Mouse (Mus musculus): ENCODE results near the gene Ptprd. TPM values are rescaled to one million over a fixed set of nuclear protein-coding genes. Genes with fewer than 3 reads are reported as not detected.

Ptprd gene
- polyA plus RNA-seq, 1 experiment from 2014 or later = 57.1 TPM

DNA sequence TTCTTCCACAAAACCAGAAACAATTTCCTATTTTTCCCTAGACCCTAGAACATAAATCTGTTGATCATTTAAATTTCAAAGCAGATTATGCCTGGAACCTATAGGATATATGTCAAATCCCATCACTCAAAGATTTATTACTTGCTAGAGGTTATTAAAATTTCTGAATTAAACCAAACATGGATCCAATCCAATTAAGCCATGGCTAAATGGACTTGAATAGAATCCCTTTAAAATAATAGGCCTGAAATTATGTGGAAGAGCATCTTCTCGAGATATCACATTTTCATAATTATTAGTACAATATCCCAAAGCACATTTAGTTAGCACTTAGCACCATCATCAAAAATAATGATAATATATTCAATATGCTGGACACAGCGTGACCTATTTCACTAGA, 1792.1 kb downstream of the Ptprd start:
- 80% methylated on average over 2 of the region's 2 CpGs for WGBS
- H3K36me3 ChIP-seq = no peaks in the 10 kb centered on the region
- no peaks in the 10 kb centered on the region for H3K27me3 ChIP-seq
- no peak overlapping the region for H3K9ac ChIP-seq
- no peak overlapping the region for H3K4me3 ChIP-seq
- H3K4me2 ChIP-seq (replicated peaks) = no peak overlapping the region
- no peak for ATAC-seq (ENCODE audit: low FRiP score)
- H3K27ac ChIP-seq = no peak overlapping the region
- H3K4me1 ChIP-seq = no peaks in the 10 kb centered on the region
- H3K9me3 ChIP-seq (replicated peaks) = no peaks in the 10 kb centered on the region

DNA sequence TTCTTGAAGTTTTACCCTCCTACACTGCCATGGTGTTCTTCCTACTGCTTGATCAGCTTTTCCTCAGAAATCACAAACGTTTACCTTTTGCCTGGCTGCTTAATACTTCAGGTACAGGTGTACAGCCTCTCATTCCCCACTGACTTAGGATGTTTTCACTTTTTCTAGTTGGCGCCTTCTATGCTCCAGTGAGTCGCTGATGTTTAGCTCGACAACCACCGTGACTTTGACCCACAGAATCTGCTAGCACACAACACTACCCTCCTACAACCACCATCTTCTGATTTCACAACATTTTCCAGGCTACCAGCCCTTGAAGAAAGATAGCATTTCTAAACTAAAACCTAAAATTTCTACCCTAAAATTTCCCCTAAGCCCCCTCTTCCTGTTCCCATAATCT, 1794.1 kb downstream of the Ptprd start:
- Histone ChIP-seq H3K27ac (no peak overlapping the region), H3K9me3 (replicated peaks) (no peaks in the 10 kb centered on the region)
- ATAC-seq (ENCODE audit: low FRiP score) = no peak

DNA sequence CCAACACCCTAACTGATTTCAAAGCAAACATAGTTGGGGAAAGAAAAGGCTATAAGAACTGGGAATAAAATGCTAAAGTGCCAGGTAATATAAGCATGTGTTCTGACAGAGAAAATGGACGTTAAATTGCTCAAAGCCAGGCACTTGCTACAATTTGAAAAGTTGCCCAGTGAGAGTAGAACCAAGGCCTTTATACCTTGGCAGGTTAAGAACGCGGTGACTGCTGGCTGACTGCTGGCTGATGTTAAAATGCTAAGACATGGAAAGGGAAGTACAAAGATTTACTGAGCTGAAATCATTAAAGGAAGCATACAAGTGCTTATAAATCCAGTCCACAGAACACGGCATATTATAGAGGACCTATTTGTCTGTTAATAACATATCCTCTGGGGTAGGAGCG, 1796.1 kb downstream of the Ptprd start:
- Histone ChIP-seq H3K27me3 (no peaks in the 10 kb centered on the region), H3K9me3 (replicated peaks) (no peaks in the 10 kb centered on the region), H3K36me3 (no peaks in the 10 kb centered on the region), H3K4me1 (no peaks in the 10 kb centered on the region), H3K27ac (no peak overlapping the region), H3K4me3 (no peak overlapping the region), H3K9ac (no peak overlapping the region), H3K4me2 (replicated peaks) (no peak overlapping the region)
- no peak for ATAC-seq (ENCODE audit: low FRiP score)
- WGBS = 87% methylated on average over 5 of the region's 5 CpGs

More for the DNA sequence above, 1794.1 kb downstream of the Ptprd start:
- no peaks in the 10 kb centered on the region for H3K36me3 ChIP-seq
- no peaks in the 10 kb centered on the region for H3K4me1 ChIP-seq
- H3K27me3 ChIP-seq = no peaks in the 10 kb centered on the region
- H3K4me2 ChIP-seq (replicated peaks) = no peak overlapping the region
- 93% methylated on average over 5 of the region's 5 CpGs for WGBS
- H3K9ac ChIP-seq = no peak overlapping the region
- no peak overlapping the region for H3K4me3 ChIP-seq

DNA sequence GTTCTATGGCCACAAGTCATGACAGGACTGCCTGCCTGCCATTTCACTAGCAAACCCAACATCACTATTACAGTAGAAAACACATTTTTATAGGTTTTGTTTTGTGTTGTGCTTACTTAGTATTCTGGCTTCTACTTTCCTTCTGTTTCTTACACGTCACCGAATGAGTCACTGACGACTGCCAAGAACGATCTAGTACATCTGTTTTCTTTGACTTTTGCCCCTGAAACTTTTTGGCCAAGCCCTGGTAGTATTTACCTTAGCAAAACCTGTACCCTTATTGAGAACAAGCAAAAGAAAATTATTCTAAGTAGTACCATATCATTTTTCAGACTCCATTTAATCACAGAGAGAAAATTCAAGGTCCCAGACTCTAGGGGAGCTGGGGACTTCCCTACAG, 1797.2 kb downstream of the Ptprd start:
- no peaks in the 10 kb centered on the region for H3K9me3 ChIP-seq (replicated peaks)
- no peak overlapping the region for H3K4me3 ChIP-seq
- H3K9ac ChIP-seq = no peak overlapping the region
- H3K27ac ChIP-seq = no peak overlapping the region
- no peaks in the 10 kb centered on the region for H3K27me3 ChIP-seq
- H3K36me3 ChIP-seq = no peaks in the 10 kb centered on the region
- no peak overlapping the region for H3K4me2 ChIP-seq (replicated peaks)
- no peak for ATAC-seq (ENCODE audit: low FRiP score)
- no peaks in the 10 kb centered on the region for H3K4me1 ChIP-seq
- WGBS = 81% methylated on average over 4 of the region's 4 CpGs

DNA sequence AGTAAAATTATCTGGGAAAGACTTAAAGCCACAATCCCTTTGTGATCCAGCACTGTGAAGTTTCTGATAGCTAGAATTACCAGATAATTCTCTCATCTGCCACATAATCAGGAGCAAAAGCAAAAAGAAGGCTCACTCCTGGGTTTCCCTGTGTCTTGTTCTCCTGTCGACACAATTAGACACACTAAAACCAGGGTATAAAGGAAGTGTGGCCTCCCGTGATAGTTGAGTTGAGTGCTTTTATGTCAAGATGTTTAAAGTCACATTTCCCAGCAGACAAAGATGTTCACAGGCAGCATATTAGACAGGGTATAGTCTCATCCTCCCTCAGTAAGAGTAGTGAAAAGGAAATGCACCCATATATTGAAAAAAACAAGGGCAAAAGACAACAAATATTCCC, 1801.7 kb downstream of the Ptprd start:
- H3K27ac ChIP-seq = no peak overlapping the region
- no peak overlapping the region for H3K4me2 ChIP-seq (replicated peaks)
- H3K27me3 ChIP-seq = no peaks in the 10 kb centered on the region
- peaks cover 10% of the 10 kb centered on the region for H3K4me1 ChIP-seq
- H3K4me3 ChIP-seq = no peak overlapping the region
- no peak for ATAC-seq (ENCODE audit: low FRiP score)
- no peaks in the 10 kb centered on the region for H3K36me3 ChIP-seq
- 23% methylated on average over 2 of the region's 2 CpGs for WGBS
- no peaks in the 10 kb centered on the region for H3K9me3 ChIP-seq (replicated peaks)
- no peak overlapping the region for H3K9ac ChIP-seq

DNA sequence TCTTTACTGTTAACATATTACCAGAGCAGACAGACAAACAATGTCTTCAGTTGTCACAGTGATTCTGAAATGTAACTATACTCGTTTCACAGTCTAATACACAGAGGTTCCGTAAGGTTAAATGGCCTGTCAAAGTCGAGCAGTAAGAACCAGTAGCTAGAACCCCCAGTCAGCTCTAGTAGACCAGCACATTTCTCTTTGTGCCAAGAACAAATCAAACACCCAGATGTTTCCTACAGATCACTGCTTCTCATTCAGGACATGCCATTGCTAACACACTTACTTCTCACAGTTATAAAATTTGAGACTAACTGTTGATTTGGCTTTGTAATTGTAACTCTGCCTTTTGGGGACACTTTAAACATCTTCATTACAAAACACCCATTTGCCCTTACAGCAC, 1802.6 kb downstream of the Ptprd start:
- no peak overlapping the region for H3K4me2 ChIP-seq (replicated peaks)
- H3K4me1 ChIP-seq = peaks cover 10% of the 10 kb centered on the region
- H3K9ac ChIP-seq = no peak overlapping the region
- no peak overlapping the region for H3K4me3 ChIP-seq
- no peaks in the 10 kb centered on the region for H3K36me3 ChIP-seq
- H3K9me3 ChIP-seq (replicated peaks) = no peaks in the 10 kb centered on the region
- H3K27ac ChIP-seq = no peak overlapping the region
- ATAC-seq (ENCODE audit: low FRiP score) = no peak
- no peaks in the 10 kb centered on the region for H3K27me3 ChIP-seq
- 43% methylated on average over 3 of the region's 3 CpGs for WGBS

DNA sequence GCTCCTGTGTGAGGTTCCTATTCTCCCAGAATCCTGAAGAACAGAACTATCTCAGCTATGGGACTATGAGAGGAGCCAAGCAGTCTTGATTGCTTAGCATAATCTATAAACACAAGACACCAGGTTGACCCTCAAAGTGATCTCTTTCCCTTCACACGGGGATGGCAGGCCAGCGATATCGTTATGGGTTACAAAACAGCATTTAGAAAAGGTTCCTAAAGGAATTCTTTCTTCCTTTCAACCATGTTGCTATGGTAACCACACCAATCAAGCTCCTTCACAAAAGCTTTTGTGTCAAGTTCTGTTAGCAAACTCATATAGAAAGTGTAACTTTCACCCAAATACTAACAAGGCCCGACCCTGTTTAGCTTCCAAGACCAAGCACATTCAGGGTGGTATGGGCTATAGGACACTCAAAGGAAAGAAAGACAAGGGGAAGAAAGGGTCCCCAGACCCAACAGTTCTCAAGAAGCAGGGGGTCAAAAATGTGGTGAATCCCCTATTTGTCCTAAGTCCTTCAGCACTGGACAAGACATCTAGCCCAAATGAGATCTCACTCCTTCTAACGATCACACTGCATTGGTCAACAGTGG, 1805.8 kb downstream of the Ptprd start:
- Histone ChIP-seq H3K27me3 (no peaks in the 10 kb centered on the region), H3K4me1 (peaks cover 10% of the 10 kb centered on the region), H3K9me3 (replicated peaks) (no peaks in the 10 kb centered on the region), H3K36me3 (no peaks in the 10 kb centered on the region), H3K27ac (no peak overlapping the region), H3K4me3 (no peak overlapping the region), H3K4me2 (replicated peaks) (no peak overlapping the region), H3K9ac (no peak overlapping the region)
- peak; percentile 52; the same call in 1 of the 2 replicates for ATAC-seq (ENCODE audit: low FRiP score)
- 26% methylated on average over 5 of the region's 5 CpGs for WGBS

DNA sequence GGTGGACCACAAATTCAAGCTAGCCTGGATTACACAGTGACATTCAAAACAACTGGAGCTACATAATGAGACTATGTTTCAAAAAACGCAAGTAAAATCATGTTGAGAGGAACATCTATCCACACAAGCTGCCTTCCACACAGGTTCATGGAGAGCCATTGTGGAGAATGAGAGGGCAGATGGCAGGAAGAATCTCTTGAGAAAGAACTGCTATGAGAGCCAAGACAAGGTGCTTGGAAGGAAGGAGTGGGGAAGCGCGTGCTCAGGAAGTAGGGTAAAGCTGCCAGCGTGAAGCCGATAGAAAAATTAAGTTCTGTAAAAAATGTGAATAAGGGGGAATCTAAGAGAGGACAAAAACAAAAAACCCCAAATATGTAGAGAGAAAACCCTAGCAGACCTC, 1808.5 kb downstream of the Ptprd start:
- H3K4me1 ChIP-seq = peaks cover 10% of the 10 kb centered on the region
- no peak overlapping the region for H3K4me3 ChIP-seq
- no peak for ATAC-seq (ENCODE audit: low FRiP score)
- WGBS = 96% methylated on average over 5 of the region's 5 CpGs
- H3K27me3 ChIP-seq = no peaks in the 10 kb centered on the region
- H3K9me3 ChIP-seq (replicated peaks) = no peaks in the 10 kb centered on the region
- H3K27ac ChIP-seq = no peak overlapping the region
- no peak overlapping the region for H3K4me2 ChIP-seq (replicated peaks)
- H3K9ac ChIP-seq = no peak overlapping the region
- H3K36me3 ChIP-seq = no peaks in the 10 kb centered on the region

DNA sequence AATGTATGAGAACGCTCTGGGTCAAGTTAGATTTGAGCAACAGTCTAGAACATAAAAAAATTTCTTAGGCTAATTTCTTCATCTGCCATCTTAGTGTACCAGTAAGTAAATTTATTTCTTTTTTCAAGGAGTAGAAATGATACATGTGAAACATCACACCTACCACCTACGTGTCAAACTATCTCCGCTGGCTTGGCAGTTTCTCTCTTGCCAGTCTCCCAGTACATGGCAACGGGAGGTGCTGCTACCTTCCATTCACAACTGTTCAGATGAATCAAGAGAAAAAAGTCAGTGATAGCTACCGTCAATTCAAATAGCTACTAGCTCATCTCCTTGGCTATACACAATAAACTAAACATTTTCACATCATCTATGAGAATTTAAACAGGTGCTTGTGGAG, 1823.9 kb downstream of the Ptprd start:
- WGBS = 90% methylated on average over 5 of the region's 5 CpGs
- no peaks in the 10 kb centered on the region for H3K9me3 ChIP-seq (replicated peaks)
- H3K27me3 ChIP-seq = no peaks in the 10 kb centered on the region
- no peak overlapping the region for H3K4me2 ChIP-seq (replicated peaks)
- H3K27ac ChIP-seq = no peak overlapping the region
- H3K4me1 ChIP-seq = no peaks in the 10 kb centered on the region
- no peak overlapping the region for H3K9ac ChIP-seq
- no peaks in the 10 kb centered on the region for H3K36me3 ChIP-seq
- no peak for ATAC-seq (ENCODE audit: low FRiP score)
- no peak overlapping the region for H3K4me3 ChIP-seq

DNA sequence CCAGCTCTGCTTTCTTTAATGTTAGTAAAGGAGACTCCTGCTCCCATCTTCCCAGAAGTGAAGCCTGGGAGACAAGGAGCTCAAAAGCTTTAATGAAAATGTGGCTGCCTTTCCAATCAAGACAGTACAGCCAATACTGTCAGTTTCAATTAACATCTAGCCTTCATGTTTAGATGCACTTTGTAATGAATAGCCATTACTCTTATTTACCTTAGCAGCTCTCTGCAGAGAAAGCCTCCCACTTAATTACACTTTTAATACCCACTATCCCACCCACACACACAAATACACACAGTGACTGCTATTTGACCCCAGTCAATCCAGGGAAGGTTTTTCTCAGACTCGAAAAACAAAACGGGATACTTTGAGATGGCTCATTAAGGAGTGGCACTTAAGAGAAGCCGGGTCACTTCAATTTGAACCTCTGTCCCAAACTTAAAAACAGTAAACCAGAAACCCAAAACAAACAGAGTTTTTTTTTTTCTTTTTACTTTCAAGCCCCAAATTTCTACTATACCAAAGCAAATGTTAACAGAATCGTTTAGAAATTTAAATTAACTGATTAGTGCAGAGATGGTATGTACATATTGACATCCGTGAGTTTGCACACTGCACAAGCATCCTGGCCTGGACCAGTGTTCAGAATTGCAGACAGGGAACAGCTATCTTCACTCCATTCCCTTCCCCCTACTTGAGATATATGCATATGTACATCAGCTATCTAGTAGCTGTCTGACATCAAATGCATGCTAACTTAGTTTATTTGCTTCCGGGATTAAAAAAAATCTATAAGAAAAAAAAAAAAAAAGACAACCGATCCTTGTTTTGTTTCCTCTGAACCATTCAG, 1824.6 kb downstream of the Ptprd start:
- Histone ChIP-seq H3K4me1 (no peaks in the 10 kb centered on the region), H3K9me3 (replicated peaks) (no peaks in the 10 kb centered on the region), H3K4me3 (no peak overlapping the region), H3K36me3 (no peaks in the 10 kb centered on the region), H3K4me2 (replicated peaks) (no peak overlapping the region), H3K27me3 (no peaks in the 10 kb centered on the region), H3K9ac (no peak overlapping the region), H3K27ac (no peak overlapping the region)
- WGBS = 69% methylated on average over 7 of the region's 7 CpGs
- ATAC-seq (ENCODE audit: low FRiP score) = no peak

DNA sequence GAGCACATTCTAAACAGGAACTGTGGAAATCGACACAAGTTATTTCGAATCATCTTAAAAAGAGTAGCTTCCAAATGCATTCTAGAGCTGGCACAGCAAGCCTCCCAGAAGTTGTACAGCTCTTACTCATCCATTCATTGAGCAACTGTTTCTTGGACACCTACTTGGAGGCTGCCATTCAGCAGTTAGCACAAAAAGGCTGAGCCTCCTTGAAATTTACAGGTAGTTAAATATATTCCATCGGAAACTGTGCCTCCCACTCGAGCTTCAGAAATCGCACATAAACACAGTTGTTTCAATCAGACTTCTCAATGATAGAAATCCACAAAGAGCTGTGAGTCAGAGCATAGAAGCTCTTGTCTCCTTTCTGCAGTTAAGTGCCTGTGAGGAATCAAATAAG, 1825.9 kb downstream of the Ptprd start:
- WGBS = 92% methylated on average over 5 of the region's 5 CpGs
- Histone ChIP-seq H3K27ac (no peak overlapping the region), H3K4me2 (replicated peaks) (no peak overlapping the region)

DNA sequence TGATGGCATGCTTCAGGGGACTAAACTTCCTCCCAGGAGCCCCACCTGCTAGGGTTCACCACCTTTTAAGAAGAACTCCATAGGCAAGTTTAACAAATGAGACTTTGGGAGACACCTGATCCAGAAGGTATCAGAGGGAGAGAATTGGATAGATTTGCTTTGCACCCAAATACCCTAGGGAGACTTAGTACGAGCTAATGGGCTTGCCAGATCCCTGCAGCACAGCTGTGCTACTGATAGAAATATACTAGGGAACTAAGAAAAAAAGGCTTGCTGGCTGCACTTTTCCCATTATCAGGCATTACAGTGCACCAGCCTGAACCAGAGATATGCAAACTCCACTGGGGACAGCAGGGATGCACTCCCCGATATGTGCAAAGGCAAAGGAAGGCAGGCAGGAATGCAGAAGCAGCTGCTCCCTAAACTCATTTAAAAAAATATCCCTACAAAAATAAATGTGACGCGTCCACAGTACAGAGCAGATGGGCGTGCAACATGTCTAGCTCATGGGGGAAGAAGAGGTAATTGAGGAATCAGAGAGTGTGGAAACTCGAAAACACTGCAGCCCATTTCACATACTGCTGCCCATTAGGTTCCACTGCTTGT, 1831.3 kb downstream of the Ptprd start:
- Histone ChIP-seq H3K4me3 (no peak overlapping the region), H3K27me3 (no peaks in the 10 kb centered on the region), H3K36me3 (no peaks in the 10 kb centered on the region), H3K4me2 (replicated peaks) (no peak overlapping the region), H3K9ac (no peak overlapping the region), H3K27ac (no peak overlapping the region), H3K4me1 (peaks cover 4% of the 10 kb centered on the region; the same call in 1 of the 2 replicates), H3K9me3 (replicated peaks) (no peaks in the 10 kb centered on the region)
- ATAC-seq (ENCODE audit: low FRiP score) = peak; percentile 54
- 67% methylated on average over 6 of the region's 6 CpGs for WGBS

More for the DNA sequence above, 1825.9 kb downstream of the Ptprd start:
- no peak overlapping the region for H3K9ac ChIP-seq
- ATAC-seq (ENCODE audit: low FRiP score) = no peak
- H3K4me3 ChIP-seq = no peak overlapping the region
- no peaks in the 10 kb centered on the region for H3K27me3 ChIP-seq
- no peaks in the 10 kb centered on the region for H3K4me1 ChIP-seq
- H3K36me3 ChIP-seq = no peaks in the 10 kb centered on the region
- no peaks in the 10 kb centered on the region for H3K9me3 ChIP-seq (replicated peaks)
